Mouse (Mus musculus) MEL (cell line): Measurements from ENCODE around the gene Ttc30a1. TPM values are rescaled to one million over a fixed set of nuclear protein-coding genes. Genes with fewer than 3 reads are reported as not detected.

Experiments
- DNase-seq: peaks from one replicate; pipeline ENCODE4 v3.0.0; 2011; ENCODE audit warnings: low read depth, low spot score
- H3K27ac ChIP-seq: 2 replicates; pipeline ENCODE4 v1.5.1; 2012; ENCODE audit warnings: low read depth, mild to moderate bottlenecking, control low read depth, low read length, moderate library complexity; ENCODE audit not compliant: control insufficient read depth
- H3K27me3 ChIP-seq, 2 experiments: fragments of 150-350 bp in 1 of 2; sonication (generic) in 1 of 2; 2 replicates each; pipeline ENCODE4 v1.6.1; 2012; ENCODE audit warnings: low read length in 2 of 2, mild to moderate bottlenecking in 2 of 2, improper control_type of control experiment in 1 of 2, moderate library complexity in 1 of 2; ENCODE audit not compliant: insufficient read depth in 2 of 2, control insufficient read depth in 1 of 2
- H3K36me3 ChIP-seq, 2 experiments: 2 replicates each; pipeline ENCODE4 v1.6.1; 2012 to 2014; ENCODE audit warnings: low read length in 2 of 2, improper control_type of control experiment in 1 of 2, inconsistent platforms in 1 of 2, mild to moderate bottlenecking in 1 of 2; ENCODE audit not compliant: insufficient read depth in 2 of 2, control insufficient read depth in 1 of 2
- H3K4me1 ChIP-seq, 2 experiments: fragments of 150-350 bp in 1 of 2; sonication (generic) in 1 of 2; 2 replicates each; pipeline ENCODE4 v1.6.1; 2012; ENCODE audit warnings: low read length in 2 of 2, improper control_type of control experiment in 1 of 2, mild to moderate bottlenecking in 1 of 2; ENCODE audit not compliant: insufficient read depth in 2 of 2, control insufficient read depth in 1 of 2
- H3K4me3 ChIP-seq, 2 experiments: fragments of 150-350 bp in 1 of 2; sonication (generic) in 1 of 2; 2 replicates each; pipeline ENCODE4 v1.5.1; 2012; ENCODE audit warnings: low read depth in 2 of 2, low read length in 2 of 2, mild to moderate bottlenecking in 2 of 2, moderate library complexity in 2 of 2, control low read depth in 1 of 2, improper control_type of control experiment in 1 of 2; ENCODE audit not compliant: control insufficient read depth in 1 of 2, insufficient read depth in 1 of 2
- H3K79me2 ChIP-seq: 2 replicates; pipeline ENCODE4 v1.6.1; 2012; ENCODE audit warnings: mild to moderate bottlenecking, low read length, moderate library complexity; ENCODE audit not compliant: control insufficient read depth, poor library complexity, insufficient read depth
- H3K9ac ChIP-seq: 2 replicates; pipeline ENCODE4 v1.6.1; 2012; ENCODE audit warnings: low read depth, mild to moderate bottlenecking, control low read depth, low read length, moderate library complexity; ENCODE audit not compliant: control insufficient read depth, poor library complexity, severe bottlenecking
- H3K9me3 ChIP-seq: fragments of 150-350 bp; sonication (generic); replicated peaks from 2 replicates; pipeline ENCODE4 v1.6.1; 2012; ENCODE audit warnings: mild to moderate bottlenecking, low read length, improper control_type of control experiment, moderate library complexity; ENCODE audit not compliant: insufficient read depth
- BHLHE40 ChIP-seq: IDR thresholded peaks from 2 replicates; pipeline ENCODE4 v1.6.1; 2012; ENCODE audit warnings: low read depth, mild to moderate bottlenecking, inconsistent platforms, low read length, improper control_type of control experiment, borderline replicate concordance
- CHD2 ChIP-seq: IDR thresholded peaks from 2 replicates; pipeline ENCODE4 v1.6.1; 2011; ENCODE audit warnings: low read length, improper control_type of control experiment
- CTCF ChIP-seq, 3 experiments: IDR thresholded peaks in 2 of 3; conservative IDR thresholded peaks in 1 of 3; 2 replicates each; pipeline ENCODE4 v1.5.1; 2011 to 2012; ENCODE audit warnings: low read length in 3 of 3, low read depth in 2 of 3, mild to moderate bottlenecking in 2 of 3, improper control_type of control experiment in 1 of 3, inconsistent platforms in 1 of 3, mixed read lengths in 1 of 3, moderate library complexity in 1 of 3; ENCODE audit not compliant: control insufficient read depth in 1 of 3, insufficient read depth in 1 of 3, poor library complexity in 1 of 3, severe bottlenecking in 1 of 3
- E2F4 ChIP-seq: IDR thresholded peaks from 2 replicates; pipeline ENCODE4 v1.6.1; 2011; ENCODE audit warnings: low read depth, low read length, improper control_type of control experiment, borderline replicate concordance
- ELF1 ChIP-seq: IDR thresholded peaks from 2 replicates; pipeline ENCODE4 v1.6.1; 2014; ENCODE audit warnings: low read depth, mild to moderate bottlenecking, inconsistent platforms, low read length, improper control_type of control experiment, moderate library complexity
- GABPA ChIP-seq: IDR thresholded peaks from 2 replicates; pipeline ENCODE4 v1.6.1; 2012; ENCODE audit warnings: low read depth, mild to moderate bottlenecking, inconsistent platforms, low read length, improper control_type of control experiment, moderate library complexity
- GATA1 ChIP-seq: IDR thresholded peaks from 2 replicates; pipeline ENCODE4 v1.6.1; 2011; ENCODE audit warnings: low read depth, low read length, improper control_type of control experiment
- HCFC1 ChIP-seq: IDR thresholded peaks from 2 replicates; pipeline ENCODE4 v1.6.1; 2012; ENCODE audit warnings: low read depth, mild to moderate bottlenecking, inconsistent platforms, low read length, improper control_type of control experiment, moderate library complexity
- JUND ChIP-seq: IDR thresholded peaks from 2 replicates; pipeline ENCODE4 v1.6.1; 2011; ENCODE audit warnings: low read depth, mild to moderate bottlenecking, improper control_type of control experiment, low read length
- KAT2A ChIP-seq: conservative IDR thresholded peaks from 2 replicates; pipeline ENCODE4 v1.6.1; 2012; ENCODE audit warnings: low read depth, low read length, improper control_type of control experiment, inconsistent platforms
- MAX ChIP-seq: IDR thresholded peaks from 2 replicates; pipeline ENCODE4 v1.6.1; 2011; ENCODE audit warnings: low read length, improper control_type of control experiment
- MEF2A ChIP-seq: IDR thresholded peaks from 2 replicates; pipeline ENCODE4 v1.6.1; 2014; ENCODE audit warnings: low read depth, mild to moderate bottlenecking, inconsistent platforms, low read length, improper control_type of control experiment; ENCODE audit not compliant: poor library complexity, insufficient replicate concordance, severe bottlenecking; ENCODE audit errors: extremely low read depth
- NRF1 ChIP-seq: IDR thresholded peaks from 2 replicates; pipeline ENCODE4 v1.6.1; 2014; ENCODE audit warnings: low read depth, mild to moderate bottlenecking, inconsistent platforms, low read length, improper control_type of control experiment, moderate library complexity; ENCODE audit not compliant: poor library complexity, insufficient read depth, severe bottlenecking
- POLR2A ChIP-seq, 2 experiments: IDR thresholded peaks; 2 replicates each; pipeline ENCODE4 v1.6.1; 2011 to 2012; ENCODE audit warnings: low read length in 2 of 2, mild to moderate bottlenecking in 2 of 2, control low read depth in 1 of 2, improper control_type of control experiment in 1 of 2, low read depth in 1 of 2, moderate library complexity in 1 of 2; ENCODE audit not compliant: control insufficient read depth in 1 of 2, insufficient read depth in 1 of 2, poor library complexity in 1 of 2
- POLR2AphosphoS5 ChIP-seq: IDR thresholded peaks from 2 replicates; pipeline ENCODE4 v1.6.1; 2012; ENCODE audit warnings: low read depth, borderline replicate concordance, mild to moderate bottlenecking, inconsistent platforms, low read length, moderate library complexity, mixed read lengths
- SIN3A ChIP-seq: IDR thresholded peaks from 2 replicates; pipeline ENCODE4 v1.6.1; 2012; ENCODE audit warnings: low read length, improper control_type of control experiment, inconsistent platforms
- SMC3 ChIP-seq: IDR thresholded peaks from 2 replicates; pipeline ENCODE4 v1.6.1; 2011; ENCODE audit warnings: low read depth, low read length, improper control_type of control experiment
- TAL1 ChIP-seq: IDR thresholded peaks from 2 replicates; pipeline ENCODE4 v1.6.1; 2012; ENCODE audit warnings: mild to moderate bottlenecking, inconsistent platforms, low read length, moderate library complexity, mixed read lengths
- TCF12 ChIP-seq: IDR thresholded peaks from 2 replicates; pipeline ENCODE4 v1.6.1; 2014; ENCODE audit warnings: low read depth, mild to moderate bottlenecking, inconsistent platforms, low read length, improper control_type of control experiment, moderate library complexity
- UBTF ChIP-seq: IDR thresholded peaks from 2 replicates; pipeline ENCODE4 v1.6.1; 2012; ENCODE audit warnings: low read depth, mild to moderate bottlenecking, inconsistent platforms, low read length, improper control_type of control experiment, moderate library complexity, borderline replicate concordance; ENCODE audit not compliant: insufficient read depth
- USF2 ChIP-seq, 2 experiments: IDR thresholded peaks; 2 replicates each; pipeline ENCODE4 v1.6.1; 2011 to 2012; ENCODE audit warnings: improper control_type of control experiment in 2 of 2, low read length in 2 of 2, borderline replicate concordance in 1 of 2, inconsistent platforms in 1 of 2, low read depth in 1 of 2, mild to moderate bottlenecking in 1 of 2; ENCODE audit not compliant: insufficient read depth in 1 of 2
- ZC3H11A ChIP-seq: IDR thresholded peaks from 2 replicates; pipeline ENCODE4 v1.6.1; 2012; ENCODE audit warnings: low read depth, mild to moderate bottlenecking, inconsistent platforms, low read length, improper control_type of control experiment
- ZKSCAN1 ChIP-seq: IDR thresholded peaks from 2 replicates; pipeline ENCODE4 v1.6.1; 2012; ENCODE audit warnings: low read depth, mild to moderate bottlenecking, inconsistent platforms, low read length, improper control_type of control experiment, moderate library complexity
- ZMIZ1 ChIP-seq: IDR thresholded peaks from 2 replicates; pipeline ENCODE4 v1.6.1; 2012; ENCODE audit warnings: low read depth, mild to moderate bottlenecking, inconsistent platforms, low read length, improper control_type of control experiment, moderate library complexity
- polyA plus RNA-seq, 2 experiments: library from polyadenylated mRNA; stranded (reverse) in 1 of 2; unstranded in 1 of 2; fragments of >175 nt in 1 of 2; fragments of >200 nt in 1 of 2; gene quantifications; 2 replicates each; pipeline versions ENCODE4 v1.2.1 to v1.2.4; 2012; ENCODE audit warnings: low replicate concordance in 2 of 2, low read depth in 1 of 2; ENCODE audit not compliant: insufficient read length in 2 of 2, insufficient read depth in 1 of 2, missing spikeins in 1 of 2
- total RNA-seq: library from RNA; depleted of rRNA; stranded (reverse); fragments of 300-350 nt; gene quantifications from 2 replicates; pipeline ENCODE4 v1.2.3, GENCODE M21; 2012

Ttc30a1 gene
- total and polyA plus RNA-seq, 3 experiments = not detected

- TF ChIP-seq ELF1 (no peak), NRF1 (no peak), USF2 (IDR thresholded peaks at IDR 0.05; ENCODE audit: borderline replicate concordance in 1 of 2, insufficient read depth in 1 of 2, low read depth in 1 of 2, low read length in 2 of 2) (no peak), E2F4 (no peak), MEF2A (no peak), GATA1 (no peak), KAT2A (no peak), SIN3A (no peak), SMC3 (no peak), POLR2AphosphoS5 (no peak), UBTF (no peak), BHLHE40 (no peak), ZMIZ1 (no peak)
- no peak overlapping the region for H3K4me3 ChIP-seq
- H3K36me3 ChIP-seq = no peaks in the 10 kb centered on the region
- H3K27ac ChIP-seq = no peak overlapping the region
- no peaks in the 10 kb centered on the region for H3K9me3 ChIP-seq
- peaks cover 0 to 1% of the 10 kb centered on the region in 2 experiments; a peak in 2 of 4 replicates for H3K27me3 ChIP-seq
- no peak for DNase-seq
- H3K79me2 ChIP-seq = no peaks in the 10 kb centered on the region
- no peaks in the 10 kb centered on the region for H3K4me1 ChIP-seq
- H3K9ac ChIP-seq = no peak overlapping the region
Measured at GRCm38 (mm10) chr2:75999636-76000035, 17.9 kb upstream of the Ttc30a1 start.

- H3K4me1 ChIP-seq = no peaks in the 10 kb centered on the region
- no peaks in the 10 kb centered on the region for H3K36me3 ChIP-seq
- H3K79me2 ChIP-seq = no peaks in the 10 kb centered on the region
- DNase-seq = no peak
- no peaks in the 10 kb centered on the region for H3K9me3 ChIP-seq
- H3K27ac ChIP-seq = no peak overlapping the region
- TF ChIP-seq MEF2A (no peak), ZC3H11A (no peak), KAT2A (no peak), JUND (no peak), CTCF (IDR thresholded peaks at IDR 0.05 in 2 of 3, conservative IDR thresholded peaks at IDR 0.05 in 1 of 3; ENCODE audit: control insufficient read depth in 1 of 3, insufficient read depth in 1 of 3, low read depth in 2 of 3, low read length in 3 of 3, poor library complexity in 1 of 3, severe bottlenecking in 1 of 3) (no peak), HCFC1 (no peak), CHD2 (no peak), POLR2A (IDR thresholded peaks at IDR 0.05; ENCODE audit: control insufficient read depth in 1 of 2, insufficient read depth in 1 of 2, low read depth in 1 of 2, low read length in 2 of 2, poor library complexity in 1 of 2) (no peak), ZKSCAN1 (no peak), TCF12 (no peak), TAL1 (no peak), MAX (no peak), NRF1 (no peak), BHLHE40 (no peak), ZMIZ1 (no peak), GABPA (no peak), GATA1 (no peak)
- H3K9ac ChIP-seq = no peak overlapping the region
- peaks cover 0 to 1% of the 10 kb centered on the region in 2 experiments; a peak in 2 of 4 replicates for H3K27me3 ChIP-seq
- no peak overlapping the region for H3K4me3 ChIP-seq
Measured at GRCm38 (mm10) chr2:75998692-75999091, 16.9 kb upstream of the Ttc30a1 start.
